Mouse (Mus musculus): Measurements from ENCODE around the gene Rgs7bp.

GRCm38 (mm10) chr13:104940483-104940882 is 114.2 kb downstream of the Rgs7bp start:
- TF ChIP-seq CTCF (IDR thresholded peaks at IDR 0.05; ENCODE audit: low read depth) (no peak), EP300 (IDR thresholded peaks at IDR 0.05; ENCODE audit: low read depth) (no peak)

Data from liver, postnatal 0 days (tissue).